Mouse (Mus musculus) E14TG2a.4 (cell line): ENCODE measurements at regions not wholly inside any gene's neighbourhood (a gene's known extent, or its start where the extent isn't known, plus 50 kb on each side); places are given as distances from the start of the nearest gene placed in this dataset.

Source experiments
- CTCF ChIP-seq: conservative IDR thresholded peaks from 2 replicates; pipeline ENCODE4 v1.5.1; 2014; ENCODE audit warnings: low read length
- POU5F1 ChIP-seq: IDR thresholded peaks from 2 replicates; pipeline ENCODE4 v1.6.1; 2014; ENCODE audit warnings: low read length, borderline replicate concordance

DNA sequence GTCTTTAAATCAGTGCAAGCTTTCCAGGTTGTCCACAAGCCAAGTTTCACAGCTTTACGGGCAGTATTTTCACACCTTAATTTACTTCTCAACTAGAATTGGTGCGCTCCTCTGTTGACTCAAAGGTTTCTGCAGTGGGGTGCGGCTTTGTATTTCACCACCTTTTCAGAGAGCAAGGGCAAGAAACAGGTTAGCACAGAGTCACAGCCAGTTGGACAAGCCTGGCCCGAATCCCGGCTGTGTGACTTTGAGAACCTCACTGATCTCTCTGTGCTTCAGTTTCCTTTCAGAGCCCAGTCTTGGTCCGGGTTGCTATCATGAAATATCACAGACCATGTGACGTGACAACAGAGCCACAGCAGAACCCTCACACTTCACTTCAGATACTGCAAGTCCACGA lies 418.4 kb downstream of the Sox2 start:
- no peak for TF ChIP-seq CTCF
- TF ChIP-seq POU5F1, result no peak
